ENCODE assay signal across 28 mouse cellular contexts in the genomic region with DNA sequence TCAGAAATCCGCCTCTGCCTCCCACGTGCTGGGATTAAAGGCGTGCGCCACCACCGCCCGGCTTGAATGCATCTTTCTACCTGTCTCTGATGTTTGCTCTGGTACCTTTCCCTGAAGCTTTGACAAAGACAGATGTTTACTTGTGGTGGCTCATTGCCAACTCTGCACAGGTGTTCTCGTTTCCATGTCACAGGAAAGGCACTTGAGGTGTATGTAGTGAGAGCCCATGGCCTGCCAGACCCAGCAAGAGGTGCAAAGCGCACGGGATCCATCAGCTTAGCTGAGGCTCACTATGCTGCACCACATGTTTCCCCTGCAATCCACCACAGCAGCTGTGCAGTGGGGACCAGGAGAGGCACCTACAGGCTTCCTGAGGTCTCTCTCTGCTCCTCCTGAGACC. TPM values are rescaled to one million over a fixed set of nuclear protein-coding genes. Genes with fewer than 3 reads are reported as not detected.
DNase-seq lines count a peak whose midpoint lies in the region; ATAC-seq and TF ChIP-seq lines count a peak whose summit lies in the region.
"Had no signal": no experiment of that assay in that cellular context is flagged by ENCODE, and none has a peak within 500 bp of the region (broad histone marks: within the 10 kb centered on the region; RNA-seq: fewer than 3 reads in every experiment).

No protein-coding gene starts in this region.

- H3K27me3 ChIP-seq in kidney, adult 2 months (replicated peaks; ENCODE audit: control insufficient read depth, insufficient read depth, low read length), result no peaks in the 10 kb centered on the region
- H3K27me3 ChIP-seq in stomach, embryonic 16.5 days (ENCODE audit: control insufficient read depth, insufficient read depth, low read length), result no peaks in the 10 kb centered on the region
- no peaks in the 10 kb centered on the region for H3K27me3 ChIP-seq in hindbrain, embryonic 11.5 days (ENCODE audit: control insufficient read depth, insufficient read depth, low read length)
- H3K27me3 ChIP-seq: embryonic facial prominence, embryonic 13.5 days; forebrain, embryonic 15.5 days; heart, embryonic 13.5 days; hindbrain, embryonic 13.5 days; kidney, embryonic 15.5 days; limb, embryonic 15.5 days; liver, embryonic 13.5 days; midbrain, embryonic 15.5 days had no signal

- DNase-seq in kidney, adult 2 months, result no peak
- DNase-seq in kidney, postnatal 36 days, result no peak
- peak; percentile 53 for DNase-seq in thymus, postnatal 0 days (ENCODE audit: low spot score)
- DNase-seq in thymus, postnatal 4 days, result peak; percentile 52
- DNase-seq in hindbrain, embryonic 11.5 days (ENCODE audit: low spot score), result no peak
- no peak for DNase-seq in retina, embryonic 14.5 days (ENCODE audit: low spot score)
- DNase-seq: adrenal gland, postnatal 14 days; cerebellum, adult 11 months; cerebellum, adult 9-11 months; heart, postnatal 14 days; layer of hippocampus, postnatal 36 days; left cerebral cortex, postnatal 4 days; liver, embryonic 13.5 days; lung, adult 2 months; right cerebral cortex, adult 18-20 months had no signal

- no peak for TF ChIP-seq CTCF in kidney, adult 2 months (conservative IDR thresholded peaks at IDR 0.05; ENCODE audit: insufficient read depth, insufficient read length, low read depth, low read length)

- peak overlapping the region; percentile 87 for H3K27ac ChIP-seq in kidney, adult 2 months (ENCODE audit: insufficient read depth, low read depth, low read length)
- H3K27ac ChIP-seq in stomach, embryonic 16.5 days (ENCODE audit: low read length), result no peak overlapping the region
- no peak overlapping the region for H3K27ac ChIP-seq in hindbrain, embryonic 11.5 days (ENCODE audit: low read depth, low read length)
- H3K27ac ChIP-seq: embryonic facial prominence, embryonic 13.5 days; forebrain, embryonic 10.5 days; forebrain, embryonic 15.5 days; heart, embryonic 13.5 days; hindbrain, embryonic 13.5 days; kidney, embryonic 15.5 days; limb, embryonic 15.5 days; liver, embryonic 13.5 days; midbrain, embryonic 10.5 days; midbrain, embryonic 15.5 days had no signal

- no peaks in the 10 kb centered on the region; the same call in 1 of the 2 replicates for H3K36me3 ChIP-seq in kidney, adult 2 months (ENCODE audit: control insufficient read depth, insufficient read depth, low read length)
- no peaks in the 10 kb centered on the region for H3K36me3 ChIP-seq in stomach, embryonic 16.5 days (ENCODE audit: control insufficient read depth, insufficient read depth, low read length)
- no peaks in the 10 kb centered on the region for H3K36me3 ChIP-seq in hindbrain, embryonic 11.5 days (ENCODE audit: control insufficient read depth, insufficient read depth, low read length)
- H3K36me3 ChIP-seq: limb, embryonic 15.5 days; liver, embryonic 13.5 days had no signal

- no peak overlapping the region for H3K4me3 ChIP-seq in kidney, adult 2 months (ENCODE audit: insufficient read depth, low read depth, low read length)
- H3K4me3 ChIP-seq in stomach, embryonic 16.5 days (replicated peaks; ENCODE audit: low read length), result no peak overlapping the region
- H3K4me3 ChIP-seq in hindbrain, embryonic 11.5 days (ENCODE audit: low read depth, low read length), result no peak overlapping the region
- H3K4me3 ChIP-seq: embryonic facial prominence, embryonic 13.5 days; forebrain, embryonic 10.5 days; forebrain, embryonic 15.5 days; heart, embryonic 13.5 days; hindbrain, embryonic 13.5 days; kidney, embryonic 15.5 days; limb, embryonic 15.5 days; liver, embryonic 13.5 days; midbrain, embryonic 10.5 days; midbrain, embryonic 15.5 days had no signal

- H3K4me1 ChIP-seq in kidney, adult 2 months (ENCODE audit: control insufficient read depth, insufficient read depth, low read length), result peaks cover 35% of the 10 kb centered on the region
- H3K4me1 ChIP-seq in stomach, embryonic 16.5 days (ENCODE audit: control insufficient read depth, insufficient read depth, low read length), result peaks cover 18% of the 10 kb centered on the region
- H3K4me1 ChIP-seq in hindbrain, embryonic 11.5 days (replicated peaks; ENCODE audit: control insufficient read depth, insufficient read depth, low read length), result no peaks in the 10 kb centered on the region
- H3K4me1 ChIP-seq: forebrain, embryonic 15.5 days; hindbrain, embryonic 13.5 days; midbrain, embryonic 10.5 days; midbrain, embryonic 15.5 days had no signal

- no peaks in the 10 kb centered on the region for H3K9me3 ChIP-seq in stomach, embryonic 16.5 days (replicated peaks; ENCODE audit: control insufficient read depth, low read length)
- H3K9me3 ChIP-seq in hindbrain, embryonic 11.5 days (ENCODE audit: control insufficient read depth, low read length), result no peaks in the 10 kb centered on the region
- H3K9me3 ChIP-seq: embryonic facial prominence, embryonic 13.5 days; forebrain, embryonic 10.5 days; forebrain, embryonic 15.5 days; heart, embryonic 13.5 days; hindbrain, embryonic 13.5 days; kidney, embryonic 15.5 days; limb, embryonic 15.5 days; liver, embryonic 13.5 days; midbrain, embryonic 10.5 days; midbrain, embryonic 15.5 days had no signal

- no peak overlapping the region for H3K9ac ChIP-seq in stomach, embryonic 16.5 days (ENCODE audit: low read length)
- H3K9ac ChIP-seq in hindbrain, embryonic 11.5 days (ENCODE audit: low read depth, low read length), result no peak overlapping the region
- H3K9ac ChIP-seq: embryonic facial prominence, embryonic 13.5 days; forebrain, embryonic 15.5 days; heart, embryonic 13.5 days; hindbrain, embryonic 13.5 days; kidney, embryonic 15.5 days; limb, embryonic 15.5 days; liver, embryonic 13.5 days; midbrain, embryonic 15.5 days had no signal

- ATAC-seq in stomach, embryonic 16.5 days (ENCODE audit: insufficient read depth, low FRiP score), result peak; percentile 38; the same call in 1 of the 2 replicates
- ATAC-seq in hindbrain, embryonic 11.5 days (ENCODE audit: low FRiP score), result no peak
- ATAC-seq: CD4-positive, CD25-positive, alpha-beta regulatory T cell, adult 4 months; forebrain, embryonic 15.5 days; intestine, embryonic 16.5 days; midbrain, embryonic 15.5 days had no signal

- WGBS in kidney, adult 2 months, result 82% methylated on average over 9 of the region's 9 CpGs
- 69% methylated on average over 9 of the region's 9 CpGs for WGBS in stomach, embryonic 16.5 days
- WGBS in hindbrain, embryonic 11.5 days, result 93% methylated on average over 9 of the region's 9 CpGs

- no peak for TF ChIP-seq POLR2A in kidney, adult 2 months (IDR thresholded peaks at IDR 0.05; ENCODE audit: low read depth, low read length)

- no peak overlapping the region for H3K4me2 ChIP-seq in stomach, embryonic 16.5 days (ENCODE audit: low read depth, low read length)
- no peak overlapping the region for H3K4me2 ChIP-seq in hindbrain, embryonic 11.5 days (replicated peaks; ENCODE audit: low read depth, low read length)
- H3K4me2 ChIP-seq: embryonic facial prominence, embryonic 13.5 days; forebrain, embryonic 15.5 days; heart, embryonic 13.5 days; hindbrain, embryonic 13.5 days; kidney, embryonic 15.5 days; limb, embryonic 15.5 days; liver, embryonic 13.5 days; midbrain, embryonic 15.5 days had no signal

RNA-seq across cellular contexts. Expression of gene Il34, which starts 1.9 kb away (rescaled TPM):
- 21.8 and 26.3 TPM in 2 replicates for polyA plus RNA-seq in kidney, adult 2 months (2012; rRNA removed)
- polyA plus RNA-seq in stomach, embryonic 16.5 days (2015; fragmentation: Nextera tagmentation; extraction: Ambion mirVana), result 2.9 and 5.0 TPM in 2 replicates
- 10.5 and 11.8 TPM in 2 replicates for polyA plus RNA-seq in thymus, postnatal 0 days (2015; fragmentation: Nextera tagmentation; extraction: Ambion mirVana)
- polyA plus RNA-seq in hindbrain, embryonic 11.5 days (2014; fragmentation: Nextera tagmentation; extraction: Ambion mirVana), result 0.19 and 1.4 TPM in 2 replicates
- polyA plus RNA-seq: CD4-positive, CD25-positive, alpha-beta regulatory T cell, adult 4 months; neural tube, embryonic 11.5 days had no signal

RNA-seq across cellular contexts. Expression of gene Cog4, which starts 42.5 kb away (rescaled TPM):
- 40.1 and 42.9 TPM in 2 replicates for polyA plus RNA-seq in kidney, adult 2 months (2012; rRNA removed)
- polyA plus RNA-seq in stomach, embryonic 16.5 days (2015; fragmentation: Nextera tagmentation; extraction: Ambion mirVana), result 70.3 and 71.5 TPM in 2 replicates
- polyA plus RNA-seq in thymus, postnatal 0 days (2015; fragmentation: Nextera tagmentation; extraction: Ambion mirVana), result 46.2 and 49.3 TPM in 2 replicates
- polyA plus RNA-seq in hindbrain, embryonic 11.5 days (2014; fragmentation: Nextera tagmentation; extraction: Ambion mirVana), result 66.9 and 67.6 TPM in 2 replicates

RNA-seq across cellular contexts. Expression of gene Sf3b3, which starts 42.7 kb away (rescaled TPM):
- polyA plus RNA-seq in kidney, adult 2 months (2012; rRNA removed), result 22.6 and 25.9 TPM in 2 replicates
- 128 and 131 TPM in 2 replicates for polyA plus RNA-seq in stomach, embryonic 16.5 days (2015; fragmentation: Nextera tagmentation; extraction: Ambion mirVana)
- polyA plus RNA-seq in thymus, postnatal 0 days (2015; fragmentation: Nextera tagmentation; extraction: Ambion mirVana), result 119 and 122 TPM in 2 replicates
- polyA plus RNA-seq in hindbrain, embryonic 11.5 days (2014; fragmentation: Nextera tagmentation; extraction: Ambion mirVana), result 161 and 190 TPM in 2 replicates

Comparison
In these comparisons a context has a peak if more than half of its experiments do, and no peak if none do; other contexts are left out.
1. DNase-seq: peak in thymus, postnatal 0 days (single experiment) and thymus, postnatal 4 days (single experiment); none in kidney, adult 2 months (single experiment), kidney, postnatal 36 days (0 of 2), hindbrain, embryonic 11.5 days (single experiment) and retina, embryonic 14.5 days (single experiment).